Mouse (Mus musculus) lung, adult 2 months (tissue): ENCODE data around the gene Ppm1h.

ENCODE experiments used
- CTCF ChIP-seq: fragments of 200-500 bp; IDR thresholded peaks from 2 replicates; pipeline ENCODE4 v1.5.1; 2011; ENCODE audit warnings: mild to moderate bottlenecking, low read length, control low read depth; ENCODE audit not compliant: insufficient read depth
- POLR2A ChIP-seq: fragments of 200-500 bp; IDR thresholded peaks from 2 replicates; pipeline ENCODE4 v1.6.1; 2011; ENCODE audit warnings: low read depth, mild to moderate bottlenecking, control low read depth, low read length, borderline replicate concordance; ENCODE audit errors: extremely low read depth

DNA sequence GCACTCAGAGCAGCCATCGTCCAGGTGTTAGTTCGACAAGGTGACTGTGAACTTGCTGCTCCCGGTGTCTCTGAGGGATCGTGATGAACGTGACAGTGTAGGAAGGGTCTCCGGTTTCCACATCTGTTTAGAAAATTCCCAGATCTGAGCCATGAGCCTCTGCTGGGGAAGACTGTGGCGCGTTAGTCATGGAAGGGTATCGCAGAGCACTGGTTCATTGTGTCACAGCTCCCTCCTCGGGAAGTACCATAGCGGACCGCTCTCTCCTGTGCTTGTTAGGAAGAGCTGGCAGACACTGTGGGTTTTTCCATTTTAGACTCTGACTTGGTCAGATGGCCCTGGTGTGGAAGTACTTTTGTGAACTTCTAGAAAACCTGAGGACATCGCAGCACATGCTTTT, 145.1 kb downstream of the Ppm1h start:
- TF ChIP-seq CTCF (no peak), POLR2A (no peak)
